Mouse (Mus musculus): ENCODE measurements around the gene 2700097O09Rik.

GRCm38 (mm10) chr12:55017119-55017721 lies 62.7 kb downstream of the 2700097O09Rik start:
- TF ChIP-seq POLR2A (IDR thresholded peaks at IDR 0.05; ENCODE audit: borderline replicate concordance, insufficient read depth, low read length): no peak
- no peak for TF ChIP-seq CTCF (IDR thresholded peaks at IDR 0.05; ENCODE audit: borderline replicate concordance, insufficient read depth, low read depth, low read length)
